Mouse (Mus musculus): Measurements from ENCODE around the gene Inka1. TPM values are rescaled to one million over a fixed set of nuclear protein-coding genes. Genes with fewer than 3 reads are reported as not detected.

The Inka1 gene
- total RNA-seq, 2 experiments from 2014 or later, result 23.3 to 28.0 TPM

- intact Hi-C loops (cut with DNase I), result no loop called here
- no peak for DNase-seq
These were observed 24.8 kb downstream of the Inka1 start for GRCm38 (mm10) chr9:107960928-107961327.

- DNase-seq, result no peak
- intact Hi-C loops (cut with DNase I), result no loop called here
These were observed 25.8 kb downstream of the Inka1 start for GRCm38 (mm10) chr9:107959896-107960295.

- intact Hi-C loops (cut with DNase I), result no loop called here
- DNase-seq, result no peak
These were observed 28.5 kb downstream of the Inka1 start for GRCm38 (mm10) chr9:107957141-107957540.

GRCm38 (mm10) chr9:107955613-107956289 lies 29.9 kb downstream of the Inka1 start:
- DNase-seq, result no peak
- intact Hi-C loops (cut with DNase I), result no loop called here

- intact Hi-C loops (cut with DNase I), result no loop called here
- peak; percentile 93 to 96 for DNase-seq
These were observed 35.0 kb downstream of the Inka1 start for GRCm38 (mm10) chr9:107950460-107951355.

- no peak for DNase-seq
- intact Hi-C loops (cut with DNase I), result no loop called here
These were observed 35.8 kb downstream of the Inka1 start, which contains the start of gene Traip for GRCm38 (mm10) chr9:107949922-107950235. Traip (plus strand) TSS chr9:107950136.

DNA sequence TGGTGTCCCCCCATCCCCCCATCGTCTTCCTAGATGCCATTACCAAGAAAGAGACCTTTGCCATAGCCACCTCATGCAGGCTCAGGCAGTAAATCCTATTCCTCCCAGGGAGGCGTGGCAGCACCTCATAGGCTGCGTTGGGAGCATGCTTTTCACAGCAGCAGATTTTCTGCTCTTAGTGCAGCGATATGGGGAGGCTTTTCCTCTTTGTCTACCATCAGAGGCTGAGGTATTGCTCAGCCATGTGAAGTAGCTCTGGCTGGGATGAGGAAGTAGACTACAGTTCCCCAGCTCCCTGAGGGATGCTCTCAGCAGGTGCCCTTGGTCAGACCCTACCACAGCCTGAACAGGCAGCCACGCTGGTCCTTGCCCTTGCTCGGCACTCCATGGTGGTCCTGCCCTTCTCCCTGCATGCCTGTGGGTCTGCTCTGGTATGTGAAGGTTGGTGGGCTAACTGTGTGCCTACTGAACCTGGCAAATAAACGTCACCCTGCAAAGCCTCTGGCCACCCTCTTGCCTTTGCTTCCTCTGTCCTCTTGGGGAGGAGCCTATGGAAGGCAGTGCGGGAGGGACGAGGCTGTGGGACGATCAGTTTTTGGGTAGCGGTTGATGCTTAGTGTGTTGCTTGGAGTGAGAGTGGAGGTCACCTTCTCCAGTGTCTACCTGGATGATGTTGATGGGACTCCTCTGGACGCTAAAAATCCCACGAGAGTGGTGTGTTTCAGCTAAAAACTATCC lies 36.3 kb downstream of the Inka1 start:
- intact Hi-C loops (cut with DNase I), result no loop called here
- no peak for DNase-seq

- no peak for DNase-seq
- intact Hi-C loops (cut with DNase I), result no loop called here
These were observed 38.2 kb downstream of the Inka1 start for GRCm38 (mm10) chr9:107947241-107948194.

DNA sequence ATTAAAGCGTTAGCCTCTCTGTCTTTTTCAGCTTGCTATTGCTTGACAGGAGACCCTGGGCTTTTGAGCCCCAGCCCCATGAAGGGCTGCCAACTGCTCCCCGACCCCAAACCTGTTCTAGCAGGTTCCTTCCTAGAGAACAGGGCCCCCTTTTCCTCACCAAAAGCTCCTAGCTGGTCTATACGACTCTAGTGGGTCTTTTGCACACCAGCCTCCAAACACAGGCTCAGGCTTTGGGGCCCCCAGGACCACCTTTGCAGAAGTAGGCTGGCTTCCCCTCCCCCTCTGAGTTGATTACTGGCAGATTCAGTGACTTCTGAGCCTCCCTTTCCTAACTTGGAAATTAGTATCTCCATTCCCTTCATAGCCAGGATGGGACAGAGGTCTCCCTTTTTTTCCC lies 48.8 kb downstream of the Inka1 start:
- intact Hi-C loops (cut with DNase I), result no loop called here
- no peak for DNase-seq

DNA sequence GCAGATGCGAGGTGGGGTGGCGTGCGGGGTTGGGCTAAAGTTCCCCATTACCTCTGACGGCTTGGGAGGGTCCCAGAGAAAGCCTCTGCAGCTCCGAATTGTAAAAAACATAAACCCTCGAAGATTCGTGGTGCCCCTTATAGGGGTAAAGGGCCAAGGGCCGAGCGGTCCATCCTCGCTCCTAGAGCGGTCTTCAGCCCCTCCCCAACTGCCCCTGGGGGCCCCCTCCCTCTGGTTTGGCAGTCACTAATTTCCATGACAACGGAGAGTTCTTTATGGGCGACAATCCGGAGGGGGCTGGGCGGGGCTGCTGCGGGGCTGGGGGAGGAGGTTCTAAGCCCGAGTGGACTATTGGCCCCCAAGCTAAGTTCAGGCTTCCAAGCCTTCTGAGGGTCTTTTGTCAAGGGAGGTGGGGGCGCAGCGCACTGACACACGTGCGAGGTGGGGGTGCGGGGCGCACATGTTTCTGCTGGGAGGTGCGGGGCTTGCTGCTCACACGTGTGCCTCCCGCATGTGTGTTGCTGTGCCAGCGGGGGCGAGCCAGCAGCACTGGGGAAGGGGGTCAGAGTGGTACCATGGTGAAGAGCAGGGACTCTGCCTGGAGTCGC lies 49.4 kb downstream of the Inka1 start:
- DNase-seq, result no peak
- intact Hi-C loops (cut with DNase I), result no loop called here

- intact Hi-C loops (cut with DNase I), result no loop called here
- no peak for DNase-seq
These were observed 49.9 kb downstream of the Inka1 start for GRCm38 (mm10) chr9:107935790-107936214.

GRCm38 (mm10) chr9:107935374-107935773 lies 50.3 kb downstream of the Inka1 start, which contains the start of gene Camkv:
Camkv (plus strand) TSS chr9:107935674.
- no peak for DNase-seq
- intact Hi-C loops (cut with DNase I), result no loop called here

Other genes with a start within 250 kb of the Inka1 start
- gene Rbm5, start 214.9 kb downstream of the Inka1 start, total RNA-seq (2021), result 10 to 100 TPM; 57.8 to 66.6 TPM
- gene Rbm6, start 112.6 kb downstream of the Inka1 start, total RNA-seq (2021), result 10 to 100 TPM; 34.6 to 38.3 TPM
- gene Mon1a, start 97.7 kb downstream of the Inka1 start, total RNA-seq (2021), result 1 to 10 TPM; 7.6 to 9.6 TPM
- 1 to 10 TPM; 2.5 to 3.7 TPM for gene Mst1r, start 79.0 kb downstream of the Inka1 start, total RNA-seq (2021)
- gene Actl11, start 57.4 kb downstream of the Inka1 start, total RNA-seq (2021), result not detected
- gene Camkv, start 50.2 kb downstream of the Inka1 start, total RNA-seq (2021), result under 1 TPM; 0.14 to 0.37 TPM
- 1 to 10 TPM; 3.3 to 4.0 TPM for gene Traip, start 35.7 kb downstream of the Inka1 start, total RNA-seq (2021)
- 10 to 100 TPM; 13.4 to 15.7 TPM for gene Uba7, start 10.4 kb downstream of the Inka1 start, total RNA-seq (2021)
- gene Gm20661, start 2.8 kb downstream of the Inka1 start, total RNA-seq (2021), result under 1 TPM; 0.36 to 0.50 TPM
- gene Cdhr4, start 6.6 kb upstream of the Inka1 start, total RNA-seq (2021), result 1 to 10 TPM; 2.0 TPM
- 1 to 10 TPM in 1 of 2 experiments, not detected in 1; 1.3 TPM for gene Gm20662, start 10.5 kb upstream of the Inka1 start, total RNA-seq (2021)
- 10 to 100 TPM; 53.4 to 55.2 TPM for gene Ip6k1, start 16.6 kb upstream of the Inka1 start, total RNA-seq (2021)
- 10 to 100 TPM; 10.7 to 14.7 TPM for gene Gmppb, start 63.4 kb upstream of the Inka1 start, total RNA-seq (2021)
- gene Amigo3, start 67.3 kb upstream of the Inka1 start, total RNA-seq (2021), result 1 to 10 TPM; 1.9 to 2.2 TPM
- gene Mst1, start 94.6 kb upstream of the Inka1 start, total RNA-seq (2021), result not detected
- gene Rnf123, start 97.5 kb upstream of the Inka1 start, total RNA-seq (2021), result 10 to 100 TPM; 62.5 to 83.1 TPM
- 10 to 100 TPM; 44.6 to 53.1 TPM for gene Apeh, start 108.7 kb upstream of the Inka1 start, total RNA-seq (2021)
- under 1 TPM; 0.05 to 0.07 TPM for gene Bsn, start 204.5 kb upstream of the Inka1 start, total RNA-seq (2021)